Mouse (Mus musculus) testis, adult 2 months (tissue): ENCODE results near the gene Smim6.

Experiments used
- CTCF ChIP-seq: fragments of 200-500 bp; IDR thresholded peaks from 2 replicates; pipeline ENCODE4 v1.5.1; 2012; ENCODE audit warnings: low read depth, mild to moderate bottlenecking, inconsistent platforms, low read length, moderate library complexity; ENCODE audit not compliant: control insufficient read depth, insufficient read depth, insufficient replicate concordance
- POLR2A ChIP-seq: fragments of 200-500 bp; IDR thresholded peaks from 2 replicates; pipeline ENCODE4 v1.6.1; 2012; ENCODE audit warnings: low read depth, mild to moderate bottlenecking, inconsistent platforms, low read length, moderate library complexity; ENCODE audit not compliant: control insufficient read depth

GRCm38 (mm10) chr11:115894755-115895520 is 16.9 kb upstream of the Smim6 start:
- TF ChIP-seq POLR2A, result no peak
- peak; percentile 34; the same call in 1 of the 2 replicates for TF ChIP-seq CTCF
